Mouse (Mus musculus) Muller cell, postnatal 12 days (primary cell): ENCODE measurements around the gene Rab9.

Source experiments
- DNase-seq: peaks from one replicate; pipeline ENCODE4 v3.0.0-alpha.2; 2015; ENCODE audit errors: inconsistent ontology term

Rab9 gene

DNA sequence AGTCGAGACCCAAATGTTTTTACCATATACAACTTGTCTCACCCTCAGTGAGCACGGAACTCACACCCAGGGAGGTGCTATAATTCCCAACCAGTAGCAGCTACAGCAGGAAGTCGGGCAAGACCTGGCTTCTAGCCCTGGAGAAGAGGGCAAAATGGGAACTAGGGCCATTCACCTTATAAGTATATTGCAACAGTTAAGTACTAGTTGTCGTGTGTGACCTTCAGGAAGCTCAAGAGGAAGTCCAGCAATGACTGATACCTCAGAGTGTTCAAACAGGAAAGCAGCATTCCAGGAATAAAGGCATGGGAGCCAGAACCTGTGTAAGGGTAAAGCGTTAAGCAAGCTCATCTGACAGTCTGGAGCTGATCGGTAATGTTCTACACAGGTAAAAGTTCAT, 26.1 kb downstream of the Rab9 start:
- no peak for DNase-seq

DNA sequence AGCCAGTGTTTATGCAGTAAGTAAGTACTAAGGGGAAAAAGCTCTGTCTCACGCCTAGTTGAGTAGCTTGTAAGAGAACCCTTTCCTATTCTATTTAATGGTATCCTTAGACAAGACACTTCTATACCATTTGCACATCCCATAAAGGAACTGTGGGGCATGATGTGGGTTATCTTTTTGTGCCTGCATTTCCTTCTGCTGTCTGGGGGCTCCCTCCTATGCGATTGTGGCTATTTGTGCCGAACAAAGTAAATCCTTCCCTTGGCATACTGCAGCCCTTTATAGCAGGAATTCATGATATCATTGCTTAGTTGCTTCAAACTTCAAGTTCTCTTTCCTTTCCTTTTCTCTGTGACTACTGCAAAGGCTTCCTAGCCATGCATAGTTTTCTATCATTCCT, 35.1 kb downstream of the Rab9 start:
- no peak for DNase-seq

- peak; percentile 88 for DNase-seq
Observed at GRCm38 (mm10) chrX:166440616-166441063, 39.0 kb downstream of the Rab9 start, which contains the start of gene Ofd1. Gene Ofd1, minus strand, starts transcription at chrX:166440704.

DNA sequence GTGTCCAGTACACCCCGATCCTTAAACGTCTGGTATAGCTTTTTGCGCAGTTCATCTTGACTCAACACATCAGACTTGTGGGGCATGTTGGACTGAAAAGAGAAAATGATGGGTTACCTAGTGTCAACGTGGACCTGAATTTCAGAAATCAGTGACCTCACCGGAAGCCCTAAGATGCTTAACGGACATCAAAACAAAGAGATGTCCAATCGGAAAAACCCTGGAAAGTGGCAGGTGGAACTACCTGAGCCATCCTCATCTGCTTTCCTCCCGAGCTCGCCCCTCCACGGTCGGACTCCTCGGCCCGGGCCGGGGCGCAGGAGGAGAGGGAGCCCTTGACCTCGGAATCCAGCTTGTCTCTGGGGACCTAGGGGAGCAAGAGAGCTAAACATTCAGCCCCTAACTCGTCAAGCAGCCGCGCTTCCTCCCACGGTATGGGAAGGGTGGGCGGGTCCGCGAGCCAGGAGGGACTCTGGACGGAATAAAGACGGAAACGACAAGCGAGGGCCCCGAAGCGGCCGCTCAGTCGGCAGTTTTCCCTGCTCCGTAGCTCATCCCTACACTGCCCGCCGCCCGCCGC, 39.5 kb downstream of the Rab9 start, which contains the start of gene Trappc2:
Gene Trappc2, plus strand, starts transcription at position 539 of the 580 bp plus-strand sequence.
- DNase-seq: no peak

DNA sequence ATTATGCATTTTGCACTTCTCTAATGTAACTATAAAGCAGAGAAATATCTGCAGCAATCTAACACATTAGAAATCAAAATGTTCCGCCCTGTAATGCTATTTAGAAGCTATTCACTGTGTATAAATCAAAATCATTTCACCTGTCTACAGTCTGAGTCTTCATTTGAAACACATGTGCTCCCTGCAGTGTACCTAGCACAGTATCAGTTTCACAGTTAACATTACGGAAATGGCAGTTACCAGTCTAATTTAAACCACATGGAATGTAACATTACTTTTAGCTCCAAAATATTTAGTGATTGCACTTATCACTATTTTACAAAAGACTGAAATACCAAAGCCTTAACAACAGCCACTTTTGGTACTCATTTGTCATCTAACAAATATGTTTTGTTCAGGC, 44.9 kb downstream of the Rab9 start:
- no peak for DNase-seq

- no peak for DNase-seq
Observed at GRCm38 (mm10) chrX:166416196-166416595, 63.5 kb downstream of the Rab9 start.

DNA sequence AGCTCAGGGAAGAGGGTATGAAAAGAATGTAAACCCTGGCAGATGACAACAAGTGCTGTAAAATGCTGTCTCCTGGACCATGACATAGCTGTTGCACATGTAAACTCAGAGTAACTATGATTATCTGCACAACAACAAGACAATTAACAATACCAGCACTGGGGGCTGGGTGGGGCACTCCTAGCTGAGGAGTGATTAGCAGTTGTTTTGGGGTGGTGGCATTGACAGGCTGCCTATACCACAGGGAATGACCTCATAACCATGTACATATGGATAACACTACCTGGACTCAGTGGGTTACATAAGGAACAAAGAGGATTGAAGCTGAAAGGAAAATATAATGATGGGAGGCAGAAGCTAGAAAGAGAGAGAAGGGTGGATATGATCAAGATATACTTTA, 71.8 kb downstream of the Rab9 start:
- no peak for DNase-seq
